Mouse (Mus musculus) ES-E14 (cell line): ENCODE results near the gene Plrg1.

Experiments used
- MAFK ChIP-seq: IDR thresholded peaks from 2 replicates; pipeline ENCODE4 v1.6.1; 2014; ENCODE audit warnings: mild to moderate bottlenecking, low read depth, low read length, inconsistent platforms; ENCODE audit not compliant: insufficient read depth
- ZC3H11A ChIP-seq: IDR thresholded peaks from 2 replicates; pipeline ENCODE4 v1.6.1; 2012; ENCODE audit warnings: low read depth, mild to moderate bottlenecking, inconsistent platforms, low read length, borderline replicate concordance

DNA sequence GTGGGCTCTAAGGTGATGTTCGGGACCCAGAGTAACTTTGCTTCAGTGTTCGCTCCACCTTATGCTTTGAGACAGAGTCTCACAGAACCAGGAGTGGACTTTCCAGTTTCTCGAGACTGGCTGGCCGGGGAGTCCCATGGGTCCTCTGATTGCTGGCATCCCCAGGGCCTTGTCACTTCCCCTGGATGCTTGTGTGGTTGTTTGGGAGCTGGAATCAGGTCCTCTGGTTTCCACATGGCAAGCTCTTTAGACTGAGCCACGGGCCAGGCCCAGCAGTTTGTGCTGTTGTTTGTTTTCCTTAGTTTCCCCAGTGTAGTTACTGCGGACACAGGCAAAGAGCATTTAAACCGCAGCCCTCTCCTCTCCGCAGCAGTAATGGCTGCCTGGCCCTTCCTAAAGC, 21.5 kb upstream of the Plrg1 start:
- TF ChIP-seq ZC3H11A (no peak), MAFK (no peak)
